Mouse (Mus musculus) spleen, postnatal 14 days (tissue): ENCODE results near the gene Spint4.
"Not testable (repeated sequence)": the region's sequence is repeated elsewhere in the genome, so short reads cannot be mapped to it uniquely, and the experiment has no call there.

Source experiments
- DNase-seq, 2 experiments: peaks; one replicate each; pipeline ENCODE4 v3.0.0; 2021 to 2022; ENCODE audit warnings: low spot score in 2 of 2

Gene Spint4

GRCm38 (mm10) chr2:164698201-164698600, at the start of gene Spint4:
Gene Spint4 (plus strand): TSS chr2:164698501.
- DNase-seq, result no peak

DNA sequence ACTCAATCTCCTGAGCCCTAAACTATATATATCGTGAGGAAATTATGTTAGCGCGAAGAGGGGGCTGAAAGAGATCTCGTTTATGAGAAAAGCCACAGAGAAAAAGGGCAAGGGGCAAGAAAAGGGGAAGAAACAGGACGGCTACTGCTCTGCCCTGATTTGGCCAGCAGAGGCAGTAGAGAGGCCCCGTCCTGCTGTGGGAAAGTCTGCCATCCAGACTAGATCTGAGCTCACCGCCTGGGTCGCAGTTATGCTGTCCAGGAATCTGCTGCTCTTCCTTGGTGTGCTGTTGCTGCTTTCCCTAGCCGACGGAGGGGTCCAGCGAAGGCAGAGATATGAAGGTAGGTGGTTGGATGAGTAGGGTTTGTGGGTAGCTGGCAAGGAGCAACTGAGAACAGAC, 42.4 kb upstream of the Spint4 start, which contains the start of gene Wfdc10:
Gene Wfdc10 (plus strand): TSS at position 189 of the 400 bp plus-strand sequence.
- peak; percentile 17 to 44 for DNase-seq

- no peak for DNase-seq
These were observed 41.8 kb upstream of the Spint4 start, which contains the start of gene Wfdc9 for GRCm38 (mm10) chr2:164656483-164656882. Gene Wfdc9 (minus strand): TSS chr2:164656583.

DNA sequence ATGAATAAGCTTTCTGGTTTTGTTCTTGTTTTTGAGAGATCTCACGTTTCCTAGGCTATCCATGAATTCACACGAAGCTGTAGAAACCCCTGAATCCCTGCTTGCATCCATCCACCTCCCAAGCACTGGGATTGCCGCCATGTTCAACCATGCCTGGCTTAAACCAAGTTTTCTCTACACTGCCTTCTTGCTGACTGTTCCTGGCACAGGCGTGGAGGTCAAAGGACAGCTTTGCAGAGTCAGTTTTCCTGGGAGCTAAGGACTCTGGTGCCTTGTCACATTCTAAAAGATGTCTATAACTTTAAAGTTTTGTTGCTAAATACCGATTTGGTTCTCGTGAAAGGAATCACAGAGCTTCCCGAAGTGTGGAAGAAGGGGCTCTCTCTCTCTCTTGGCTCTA, 33.5 kb upstream of the Spint4 start:
- no peak for DNase-seq

GRCm38 (mm10) chr2:164670261-164670660, 28.0 kb upstream of the Spint4 start:
- DNase-seq, result no peak

DNA sequence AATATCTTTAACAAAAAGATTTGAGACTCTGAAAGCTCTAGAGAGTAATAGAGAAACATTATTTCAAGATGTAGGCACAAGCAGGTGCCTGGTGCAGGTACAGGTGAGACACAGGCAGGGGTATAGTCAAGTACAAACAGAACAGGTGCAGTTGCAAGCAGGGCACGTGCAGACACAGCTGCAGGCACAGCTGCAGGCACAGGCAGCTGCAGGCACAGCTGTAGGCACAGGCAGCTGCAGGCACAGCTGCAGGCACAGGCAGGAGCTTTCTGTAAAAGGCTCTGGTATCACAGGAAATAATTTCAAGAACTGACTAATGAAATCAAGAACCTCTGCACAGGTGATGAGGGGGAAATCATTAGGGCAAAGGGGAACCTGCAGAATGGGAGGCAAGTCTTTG, 27.4 kb upstream of the Spint4 start:
- DNase-seq, result no peak

DNA sequence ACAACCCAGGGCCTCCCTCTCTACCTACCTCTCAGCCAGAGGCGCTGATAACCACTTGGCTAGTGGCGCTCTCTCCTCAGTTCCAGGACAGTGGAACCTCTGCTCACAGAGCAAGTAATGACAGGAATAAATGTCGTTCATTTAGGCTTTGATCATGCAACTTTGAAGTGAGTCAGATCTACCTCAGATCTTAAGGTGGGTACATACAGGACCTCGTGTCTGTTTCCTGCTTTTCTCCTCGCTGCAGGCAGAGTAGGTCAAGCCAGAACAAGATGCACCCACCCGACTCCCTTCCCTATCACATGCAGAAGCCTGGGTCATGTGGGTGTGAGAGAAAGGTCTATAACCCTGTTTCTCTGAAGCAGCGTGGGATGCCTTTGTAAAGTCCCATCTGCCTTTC, 24.3 kb upstream of the Spint4 start, which contains the start of gene Wfdc11:
Gene Wfdc11 (minus strand): TSS at position 101 of the 400 bp plus-strand sequence.
- DNase-seq, result no peak

GRCm38 (mm10) chr2:164676103-164676502, 22.2 kb upstream of the Spint4 start:
- no peak for DNase-seq

- no peak for DNase-seq
These were observed 21.2 kb upstream of the Spint4 start for GRCm38 (mm10) chr2:164676916-164677685.

DNA sequence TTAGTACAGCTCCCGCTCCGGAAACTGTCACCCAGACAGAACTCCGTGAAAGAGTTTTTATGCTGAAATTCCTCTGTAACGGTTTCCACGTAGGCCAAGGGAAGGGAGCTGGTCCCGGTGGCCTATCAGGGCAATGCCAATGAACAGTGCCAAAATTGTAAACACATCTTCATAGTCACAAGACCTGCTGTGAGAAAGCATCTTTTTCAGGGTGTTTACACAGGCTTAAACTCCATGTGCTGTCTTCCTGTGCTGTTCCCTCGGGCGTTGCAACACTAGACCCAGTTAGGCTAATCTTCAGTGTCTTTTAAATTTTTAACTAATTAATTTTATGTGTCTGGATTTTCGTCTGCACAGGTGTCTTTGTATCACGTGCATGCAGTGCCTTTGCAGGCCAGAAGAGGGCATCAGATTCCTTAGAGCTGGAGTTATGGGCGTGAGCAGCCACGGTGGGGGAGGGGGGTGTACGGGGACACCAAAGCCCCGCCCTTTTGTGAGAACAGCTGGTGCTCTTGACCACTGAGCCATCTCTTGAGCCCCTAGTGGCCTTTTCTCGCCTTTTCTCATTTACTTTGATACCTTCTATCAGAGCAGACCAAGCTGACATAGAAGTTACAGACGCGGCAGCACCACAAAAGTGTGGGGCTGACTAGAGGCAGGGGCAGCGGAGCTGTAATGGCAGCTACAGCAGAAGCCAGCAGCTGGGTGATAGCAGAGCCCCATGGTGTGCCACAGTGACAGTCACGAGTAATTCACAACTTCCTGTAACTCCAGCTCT, 19.3 kb upstream of the Spint4 start:
- peak; percentile 53 to 69 for DNase-seq

DNA sequence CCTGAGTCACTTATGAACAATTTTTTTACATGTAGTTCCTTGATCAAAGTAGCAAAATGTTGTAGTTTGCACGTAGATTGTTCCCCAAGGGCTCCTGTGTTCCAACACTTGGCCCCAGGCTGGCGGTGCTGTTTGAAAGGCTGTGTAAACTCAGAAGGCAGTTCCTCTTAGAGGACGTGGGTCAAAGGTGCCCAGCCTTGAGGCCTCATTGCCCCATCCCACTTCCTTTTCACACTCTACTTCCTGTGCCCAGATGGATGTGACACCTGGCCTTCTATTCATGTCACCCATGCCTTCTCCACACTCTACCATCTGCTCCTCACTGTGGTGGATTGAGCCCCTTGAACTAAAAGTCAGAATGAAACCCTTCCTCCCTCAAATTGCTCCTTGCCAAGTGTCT, 18.4 kb upstream of the Spint4 start:
- no peak for DNase-seq

- no peak for DNase-seq
These were observed 13.5 kb upstream of the Spint4 start, which contains the start of gene Wfdc13 for GRCm38 (mm10) chr2:164684807-164685206. Gene Wfdc13 (plus strand): TSS chr2:164685107.

GRCm38 (mm10) chr2:164700959-164701358, 2.7 kb downstream of the Spint4 start:
- no peak for DNase-seq

DNA sequence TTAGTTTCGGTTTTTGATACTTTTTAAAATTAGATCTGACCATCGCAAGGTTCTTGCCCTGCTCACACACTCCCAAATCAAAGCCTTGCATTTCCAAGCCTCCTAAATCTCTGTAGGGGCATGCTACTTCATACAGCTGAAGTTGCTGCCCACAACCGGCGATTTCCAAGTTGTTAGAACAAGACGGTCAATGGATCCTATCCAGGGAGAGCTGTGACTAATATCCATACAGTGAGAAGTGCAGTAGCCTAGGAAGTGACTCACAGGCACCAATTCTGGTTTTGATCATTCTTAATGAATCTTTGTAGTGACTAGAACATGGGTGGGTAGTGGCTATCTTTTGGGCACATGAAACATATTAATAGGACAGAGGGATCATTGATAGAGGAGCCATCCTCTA, 3.5 kb downstream of the Spint4 start:
- no peak for DNase-seq

- DNase-seq, result no peak
These were observed 5.9 kb downstream of the Spint4 start for GRCm38 (mm10) chr2:164704235-164704634.

GRCm38 (mm10) chr2:164705328-164705727, 7.0 kb downstream of the Spint4 start:
- DNase-seq, result no peak

DNA sequence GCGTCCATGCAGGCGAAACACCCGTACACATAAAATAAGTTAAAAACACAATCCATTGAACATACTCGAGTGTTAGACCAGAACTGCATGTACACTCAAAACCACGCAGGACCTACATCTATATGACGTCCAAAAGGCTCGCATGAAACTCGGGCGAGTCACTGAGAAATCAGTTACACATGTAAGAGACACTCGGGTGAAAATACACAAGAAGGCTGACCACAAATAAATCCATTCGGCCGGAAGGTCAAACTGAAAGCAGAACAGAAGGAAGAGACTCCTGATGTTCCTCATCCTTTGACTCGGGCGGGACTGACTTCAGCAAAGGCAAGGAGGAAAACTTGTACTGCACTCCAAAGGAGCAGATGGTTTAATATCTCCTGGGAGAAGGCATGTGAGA, 7.7 kb downstream of the Spint4 start:
- DNase-seq, result no peak

GRCm38 (mm10) chr2:164715005-164715404, 16.7 kb downstream of the Spint4 start, which contains the start of gene Spint5:
Gene Spint5 (plus strand): TSS chr2:164715305.
- DNase-seq, result no peak

DNA sequence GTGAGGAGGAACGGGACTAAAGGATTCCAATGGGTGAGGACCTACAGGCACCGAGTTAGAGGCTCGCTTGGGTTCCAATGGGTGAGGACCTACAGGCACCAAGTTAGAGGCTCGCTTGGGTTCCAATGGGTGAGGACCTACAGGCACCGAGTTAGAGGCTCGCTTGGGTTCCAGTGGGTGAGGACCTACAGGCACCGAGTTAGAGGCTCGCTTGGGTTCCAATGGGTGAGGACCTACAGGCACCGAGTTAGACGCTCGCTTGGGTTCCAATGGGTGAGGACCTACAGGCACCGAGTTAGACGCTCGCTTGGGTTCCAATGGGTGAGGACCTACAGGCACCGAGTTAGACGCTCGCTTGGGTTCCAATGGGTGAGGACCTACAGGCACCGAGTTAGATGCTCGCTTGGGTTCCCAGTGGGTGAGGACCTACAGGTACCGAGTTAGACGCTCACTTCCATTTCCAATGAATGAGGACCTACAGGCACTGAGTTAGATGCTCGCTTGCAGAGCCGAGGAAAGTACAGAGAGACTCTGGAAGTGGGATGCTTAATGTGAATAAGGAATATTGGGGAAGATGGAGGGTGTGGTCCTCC, 18.0 kb downstream of the Spint4 start:
- DNase-seq, result not testable (repeated sequence)

- no peak for DNase-seq
These were observed 25.0 kb downstream of the Spint4 start for GRCm38 (mm10) chr2:164723276-164723675.

- peak; percentile 33 to 63 for DNase-seq
These were observed 27.8 kb downstream of the Spint4 start for GRCm38 (mm10) chr2:164725895-164726619.
